Comparison of ENCODE assay signal across 8 mouse cellular contexts in the genomic region with DNA sequence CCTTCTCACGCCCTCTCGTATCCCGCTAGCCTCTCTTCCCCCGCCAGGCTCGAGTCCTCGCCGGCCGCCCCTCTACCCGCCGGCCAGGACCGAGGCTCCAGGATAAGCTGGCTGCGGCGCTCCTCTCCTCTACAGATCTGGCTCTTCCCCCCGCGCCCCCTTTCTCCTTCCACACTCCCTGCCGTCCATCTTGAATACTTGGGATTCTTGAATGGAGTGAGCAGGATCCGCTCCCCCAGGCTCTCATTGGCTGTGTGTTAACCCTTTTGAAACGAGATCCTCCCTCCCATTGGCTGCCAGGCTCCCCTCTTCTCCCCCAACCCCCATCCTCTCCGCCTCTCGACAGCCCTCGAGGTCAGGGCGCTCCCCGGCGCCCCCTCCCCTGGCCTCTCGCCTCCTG. TPM values are rescaled to one million over a fixed set of nuclear protein-coding genes. Genes with fewer than 3 reads are reported as not detected.
A peak's percentile ranks its signal among the peaks of the same experiment; 100 is the strongest.
DNase-seq lines count a peak whose midpoint lies in the region; ATAC-seq lines count a peak whose summit lies in the region.

A gene (minus strand): TSS at position 95 of the 400 bp plus-strand sequence.

- WGBS in embryonic facial prominence, embryonic 11.5 days: under 1% methylated on average over 23 of the region's 25 CpGs
- WGBS in limb, embryonic 13.5 days: under 1% methylated on average over 24 of the region's 25 CpGs
- WGBS in midbrain, embryonic 12.5 days: under 1% methylated on average over 25 of the region's 25 CpGs

- H3K27ac ChIP-seq in embryonic facial prominence, embryonic 11.5 days (replicated peaks; ENCODE audit: low read depth, low read length): peak within 1 kb of the TSS; percentile 99
- H3K27ac ChIP-seq in limb, embryonic 13.5 days: peak within 1 kb of the TSS; percentile 100
- peak within 1 kb of the TSS; percentile 98 for H3K27ac ChIP-seq in midbrain, embryonic 12.5 days (replicated peaks)

- ATAC-seq in embryonic facial prominence, embryonic 11.5 days (replicated peaks; ENCODE audit: insufficient number of reproducible peaks, low FRiP score, low TSS enrichment, low read depth): peak; percentile 80
- peak; percentile 91 for ATAC-seq in limb, embryonic 13.5 days (ENCODE audit: low FRiP score, low read depth)
- peak; percentile 84 for ATAC-seq in midbrain, embryonic 12.5 days (ENCODE audit: low FRiP score, low read depth)

- peak within 1 kb of the TSS; percentile 95 for H3K9ac ChIP-seq in embryonic facial prominence, embryonic 11.5 days (replicated peaks; ENCODE audit: low read length)
- H3K9ac ChIP-seq in limb, embryonic 13.5 days: peak within 1 kb of the TSS; percentile 100
- H3K9ac ChIP-seq in midbrain, embryonic 12.5 days (replicated peaks): peak within 1 kb of the TSS; percentile 98

- DNase-seq in CD4-positive, CD25-positive, alpha-beta regulatory T cell, adult 2 months (ENCODE audit: low read depth, low spot score): peak; percentile 23
- peak; percentile 68 for DNase-seq in adrenal gland, postnatal 25 days
- peak; percentile 97 for DNase-seq in embryonic facial prominence, embryonic 11.5 days (ENCODE audit: low spot score)
- peak; percentile 36 for DNase-seq in heart, adult 8-10 months (ENCODE audit: low spot score)
- DNase-seq in kidney, adult 11 months: peak; percentile 86
- DNase-seq in telencephalon, adult 2 months (ENCODE audit: low read depth, low spot score): peak; percentile 70

- H3K9me3 ChIP-seq in embryonic facial prominence, embryonic 11.5 days (replicated peaks; ENCODE audit: control insufficient read depth, low read length): no peaks in the 10 kb centered on the region
- H3K9me3 ChIP-seq in limb, embryonic 13.5 days: no peaks in the 10 kb centered on the region
- H3K9me3 ChIP-seq in midbrain, embryonic 12.5 days: no peaks in the 10 kb centered on the region

- H3K4me3 ChIP-seq in embryonic facial prominence, embryonic 11.5 days (ENCODE audit: low read depth, low read length): peak within 1 kb of the TSS; percentile 76
- H3K4me3 ChIP-seq in limb, embryonic 13.5 days: peak within 1 kb of the TSS; percentile 94
- H3K4me3 ChIP-seq in midbrain, embryonic 12.5 days: peak within 1 kb of the TSS; percentile 90

- no peaks in the 10 kb centered on the region for H3K27me3 ChIP-seq in embryonic facial prominence, embryonic 11.5 days (ENCODE audit: control insufficient read depth, insufficient read depth, low read length)
- H3K27me3 ChIP-seq in limb, embryonic 13.5 days: no peaks in the 10 kb centered on the region
- H3K27me3 ChIP-seq in midbrain, embryonic 12.5 days: no peaks in the 10 kb centered on the region

- H3K36me3 ChIP-seq in embryonic facial prominence, embryonic 11.5 days (replicated peaks; ENCODE audit: control insufficient read depth, insufficient read depth, low read depth, low read length): no peaks in the 10 kb centered on the region
- H3K36me3 ChIP-seq in limb, embryonic 13.5 days: peaks cover 14% of the 10 kb centered on the region
- peaks cover 9% of the 10 kb centered on the region; the same call in 1 of the 2 replicates for H3K36me3 ChIP-seq in midbrain, embryonic 12.5 days

- no peaks in the 10 kb centered on the region; the same call in 1 of the 2 replicates for H3K4me1 ChIP-seq in embryonic facial prominence, embryonic 11.5 days (ENCODE audit: control insufficient read depth, insufficient read depth, low read length)
- peaks cover 44% of the 10 kb centered on the region for H3K4me1 ChIP-seq in limb, embryonic 13.5 days
- H3K4me1 ChIP-seq in midbrain, embryonic 12.5 days: peaks cover 49% of the 10 kb centered on the region

- peak within 1 kb of the TSS; percentile 92 for H3K4me2 ChIP-seq in embryonic facial prominence, embryonic 11.5 days (ENCODE audit: low read depth, low read length)
- peak within 1 kb of the TSS; percentile 95 for H3K4me2 ChIP-seq in limb, embryonic 13.5 days (replicated peaks)
- H3K4me2 ChIP-seq in midbrain, embryonic 12.5 days (replicated peaks): peak within 1 kb of the TSS; percentile 70

RNA-seq across cellular contexts. Expression of the gene that starts here (rescaled TPM):
- total RNA-seq in adrenal gland, postnatal 25 days (2021): 3.9 and 4.2 TPM in 2 replicates
- polyA plus RNA-seq in embryonic facial prominence, embryonic 11.5 days (2014; fragmentation: Nextera tagmentation; extraction: Ambion mirVana): 5.9 and 6.4 TPM in 2 replicates
- 1 to 10 TPM; 1.2 to 1.8 (median 1.4) TPM for total RNA-seq in heart, adult 8-10 months (2022)
- 11.4 and 12.9 TPM in 2 replicates for polyA plus RNA-seq in limb, embryonic 13.5 days (2015; fragmentation: Nextera tagmentation; extraction: Ambion mirVana)
- polyA plus RNA-seq in midbrain, embryonic 12.5 days (2016; fragmentation: Nextera tagmentation; extraction: Ambion mirVana): 9.1 and 10.9 TPM in 2 replicates

Comparison
In these comparisons a context has a peak if more than half of its experiments do, and no peak if none do; other contexts are left out.
1. Peak in every context shown above with its lines: DNase-seq, ATAC-seq, H3K4me3 ChIP-seq and H3K27ac ChIP-seq.
2. DNase-seq: peak in every context shown above with its lines; median percentile 97 in embryonic facial prominence, embryonic 11.5 days; 86 in kidney, adult 11 months; 70 in telencephalon, adult 2 months; 68 in adrenal gland, postnatal 25 days; 36 in heart, adult 8-10 months; 23 in CD4-positive, CD25-positive, alpha-beta regulatory T cell, adult 2 months.